Mouse (Mus musculus): Measurements from ENCODE around the gene Reln. TPM values are rescaled to one million over a fixed set of nuclear protein-coding genes. Genes with fewer than 3 reads are reported as not detected.

Gene Reln
- polyA plus RNA-seq, 1 experiment from 2014 or later = 2.6 TPM

- WGBS = 91% methylated on average over 4 of the region's 4 CpGs
- Histone ChIP-seq H3K36me3 (replicated peaks) (no peaks in the 10 kb centered on the region), H3K27me3 (ENCODE audit: poor library complexity, severe bottlenecking) (no peaks in the 10 kb centered on the region)
Measured at GRCm38 (mm10) chr5:22003858-22004257, 340.6 kb downstream of the Reln start.

GRCm38 (mm10) chr5:21987711-21988110 lies 356.8 kb downstream of the Reln start:
- Histone ChIP-seq H3K27ac (no peak overlapping the region), H3K9me3 (peaks cover 5% of the 10 kb centered on the region; the same call in 1 of the 2 replicates), H3K27me3 (ENCODE audit: poor library complexity, severe bottlenecking) (no peaks in the 10 kb centered on the region), H3K4me3 (no peak overlapping the region), H3K36me3 (replicated peaks) (no peaks in the 10 kb centered on the region), H3K4me1 (no peaks in the 10 kb centered on the region)
- 92% methylated on average over 5 of the region's 5 CpGs for WGBS
- DNase-seq (ENCODE audit: extremely low spot score, low spot score) = no peak

More at GRCm38 (mm10) chr5:22003858-22004257, 340.6 kb downstream of the Reln start:
- H3K9me3 ChIP-seq = no peaks in the 10 kb centered on the region
- no peaks in the 10 kb centered on the region for H3K4me1 ChIP-seq
- no peak overlapping the region for H3K4me3 ChIP-seq
- H3K27ac ChIP-seq = no peak overlapping the region
- no peak for DNase-seq (ENCODE audit: extremely low spot score, low spot score)

- no peak overlapping the region for H3K27ac ChIP-seq
- no peaks in the 10 kb centered on the region for H3K4me1 ChIP-seq
- H3K9me3 ChIP-seq = peaks cover 5% of the 10 kb centered on the region; the same call in 1 of the 2 replicates
- H3K4me3 ChIP-seq = no peak overlapping the region
- 60% methylated on average over 4 of the region's 4 CpGs for WGBS
- no peaks in the 10 kb centered on the region for H3K27me3 ChIP-seq (ENCODE audit: poor library complexity, severe bottlenecking)
- DNase-seq (ENCODE audit: extremely low spot score, low spot score) = peak; percentile 27
- no peaks in the 10 kb centered on the region for H3K36me3 ChIP-seq (replicated peaks)
Measured at GRCm38 (mm10) chr5:21986311-21986710, 358.2 kb downstream of the Reln start.

- no peak overlapping the region for H3K4me3 ChIP-seq
- no peaks in the 10 kb centered on the region for H3K9me3 ChIP-seq
- no peaks in the 10 kb centered on the region for H3K27me3 ChIP-seq (ENCODE audit: poor library complexity, severe bottlenecking)
- no peaks in the 10 kb centered on the region for H3K4me1 ChIP-seq
- H3K36me3 ChIP-seq (replicated peaks) = no peaks in the 10 kb centered on the region
- H3K27ac ChIP-seq = no peak overlapping the region
- DNase-seq (ENCODE audit: extremely low spot score, low spot score) = no peak
- 80% methylated on average over 3 of the region's 3 CpGs for WGBS
Measured at GRCm38 (mm10) chr5:21983021-21983667, 361.4 kb downstream of the Reln start.

GRCm38 (mm10) chr5:21981216-21981615 lies 363.3 kb downstream of the Reln start:
- Histone ChIP-seq H3K9me3 (no peaks in the 10 kb centered on the region), H3K27ac (no peak overlapping the region)
- 84% methylated on average over 3 of the region's 3 CpGs for WGBS

GRCm38 (mm10) chr5:21980544-21980943 lies 364.0 kb downstream of the Reln start:
- 86% methylated on average over 3 of the region's 3 CpGs for WGBS
- Histone ChIP-seq H3K4me1 (no peaks in the 10 kb centered on the region), H3K36me3 (replicated peaks) (no peaks in the 10 kb centered on the region), H3K4me3 (no peak overlapping the region), H3K27me3 (ENCODE audit: poor library complexity, severe bottlenecking) (no peaks in the 10 kb centered on the region), H3K9me3 (no peaks in the 10 kb centered on the region), H3K27ac (no peak overlapping the region)
- DNase-seq (ENCODE audit: extremely low spot score, low spot score) = no peak

More at GRCm38 (mm10) chr5:21981216-21981615, 363.3 kb downstream of the Reln start:
- Histone ChIP-seq H3K4me1 (no peaks in the 10 kb centered on the region), H3K4me3 (no peak overlapping the region), H3K27me3 (ENCODE audit: poor library complexity, severe bottlenecking) (no peaks in the 10 kb centered on the region), H3K36me3 (replicated peaks) (no peaks in the 10 kb centered on the region)
- DNase-seq (ENCODE audit: extremely low spot score, low spot score) = no peak

GRCm38 (mm10) chr5:21973266-21974010 lies 371.1 kb downstream of the Reln start:
- no peak for DNase-seq (ENCODE audit: extremely low spot score, low spot score)
- no peaks in the 10 kb centered on the region for H3K36me3 ChIP-seq (replicated peaks)
- WGBS = 21% methylated on average over 5 of the region's 5 CpGs
- no peaks in the 10 kb centered on the region for H3K9me3 ChIP-seq
- no peak overlapping the region for H3K27ac ChIP-seq
- peaks cover 14% of the 10 kb centered on the region for H3K4me1 ChIP-seq
- H3K27me3 ChIP-seq (ENCODE audit: poor library complexity, severe bottlenecking) = peaks cover 5% of the 10 kb centered on the region
- no peak overlapping the region for H3K4me3 ChIP-seq

GRCm38 (mm10) chr5:21961796-21962195 lies 382.7 kb downstream of the Reln start:
- 97% methylated on average over 1 of the region's 1 CpGs for WGBS
- H3K9me3 ChIP-seq = no peaks in the 10 kb centered on the region
- no peaks in the 10 kb centered on the region for H3K27me3 ChIP-seq (ENCODE audit: poor library complexity, severe bottlenecking)
- H3K4me3 ChIP-seq = no peak overlapping the region
- DNase-seq (ENCODE audit: extremely low spot score, low spot score) = no peak
- H3K36me3 ChIP-seq (replicated peaks) = no peaks in the 10 kb centered on the region
- no peak overlapping the region for H3K27ac ChIP-seq
- H3K4me1 ChIP-seq = peaks cover 4% of the 10 kb centered on the region; the same call in 1 of the 2 replicates

GRCm38 (mm10) chr5:21960151-21960550 lies 384.4 kb downstream of the Reln start:
- H3K9me3 ChIP-seq = no peaks in the 10 kb centered on the region
- no peak for DNase-seq (ENCODE audit: extremely low spot score, low spot score)
- H3K4me1 ChIP-seq = peaks cover 4% of the 10 kb centered on the region; the same call in 1 of the 2 replicates
- H3K36me3 ChIP-seq (replicated peaks) = no peaks in the 10 kb centered on the region
- H3K27me3 ChIP-seq (ENCODE audit: poor library complexity, severe bottlenecking) = no peaks in the 10 kb centered on the region
- no peak overlapping the region for H3K4me3 ChIP-seq
- H3K27ac ChIP-seq = no peak overlapping the region
- WGBS = 68% methylated on average over 14 of the region's 14 CpGs

- 74% methylated on average over 4 of the region's 4 CpGs for WGBS
- Histone ChIP-seq H3K27me3 (ENCODE audit: poor library complexity, severe bottlenecking) (no peaks in the 10 kb centered on the region), H3K4me1 (peaks cover 4% of the 10 kb centered on the region; the same call in 1 of the 2 replicates), H3K4me3 (no peak overlapping the region), H3K36me3 (replicated peaks) (no peaks in the 10 kb centered on the region), H3K9me3 (no peaks in the 10 kb centered on the region), H3K27ac (no peak overlapping the region)
- no peak for DNase-seq (ENCODE audit: extremely low spot score, low spot score)
Measured at GRCm38 (mm10) chr5:21957586-21957985, 386.9 kb downstream of the Reln start.

- Histone ChIP-seq H3K9me3 (no peaks in the 10 kb centered on the region), H3K27me3 (ENCODE audit: poor library complexity, severe bottlenecking) (no peaks in the 10 kb centered on the region), H3K36me3 (replicated peaks) (no peaks in the 10 kb centered on the region), H3K4me1 (peaks cover 4% of the 10 kb centered on the region; the same call in 1 of the 2 replicates), H3K4me3 (no peak overlapping the region), H3K27ac (no peak overlapping the region)
- no peak for DNase-seq (ENCODE audit: extremely low spot score, low spot score)
- WGBS = 92% methylated on average over 4 of the region's 4 CpGs
Measured at GRCm38 (mm10) chr5:21957061-21957460, 387.4 kb downstream of the Reln start.

GRCm38 (mm10) chr5:21949507-21949897 lies 395.0 kb downstream of the Reln start:
- no peaks in the 10 kb centered on the region for H3K36me3 ChIP-seq (replicated peaks)
- H3K27ac ChIP-seq = no peak overlapping the region
- 85% methylated on average over 7 of the region's 7 CpGs for WGBS
- H3K27me3 ChIP-seq (ENCODE audit: poor library complexity, severe bottlenecking) = no peaks in the 10 kb centered on the region
- peaks cover 14% of the 10 kb centered on the region; the same call in 1 of the 2 replicates for H3K4me1 ChIP-seq
- H3K4me3 ChIP-seq = no peak overlapping the region
- no peak for DNase-seq (ENCODE audit: extremely low spot score, low spot score)
- H3K9me3 ChIP-seq = no peaks in the 10 kb centered on the region
